Mouse (Mus musculus) urinary bladder, adult 18-20 months (tissue): ENCODE data around the gene Cab39l.
A peak's percentile ranks its signal among the peaks of the same experiment; 100 is the strongest.

Experiments used
- DNase-seq, 2 experiments: peaks; one replicate each; pipeline ENCODE4 v3.0.0; 2022; ENCODE audit warnings: low spot score in 2 of 2, mixed read lengths in 2 of 2

Gene Cab39l

DNA sequence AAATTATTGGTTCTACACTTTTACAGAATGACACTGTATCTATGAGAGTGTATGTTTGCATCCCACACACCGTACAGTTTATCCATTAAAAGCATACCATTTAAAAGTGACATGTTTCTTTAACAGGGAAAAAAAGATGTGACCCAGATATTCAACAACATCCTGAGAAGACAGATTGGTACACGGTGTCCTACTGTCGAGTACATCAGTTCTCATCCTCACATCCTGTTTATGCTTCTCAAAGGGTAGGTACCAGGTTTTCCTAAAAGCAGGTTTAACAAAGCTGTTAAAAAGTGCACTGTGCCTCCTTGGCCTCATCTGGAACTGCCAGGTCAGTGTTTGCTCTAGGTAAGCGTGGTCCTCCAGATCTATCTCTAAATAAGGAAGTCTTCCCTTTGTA lies 65.4 kb downstream of the Cab39l start:
- no peak for DNase-seq

DNA sequence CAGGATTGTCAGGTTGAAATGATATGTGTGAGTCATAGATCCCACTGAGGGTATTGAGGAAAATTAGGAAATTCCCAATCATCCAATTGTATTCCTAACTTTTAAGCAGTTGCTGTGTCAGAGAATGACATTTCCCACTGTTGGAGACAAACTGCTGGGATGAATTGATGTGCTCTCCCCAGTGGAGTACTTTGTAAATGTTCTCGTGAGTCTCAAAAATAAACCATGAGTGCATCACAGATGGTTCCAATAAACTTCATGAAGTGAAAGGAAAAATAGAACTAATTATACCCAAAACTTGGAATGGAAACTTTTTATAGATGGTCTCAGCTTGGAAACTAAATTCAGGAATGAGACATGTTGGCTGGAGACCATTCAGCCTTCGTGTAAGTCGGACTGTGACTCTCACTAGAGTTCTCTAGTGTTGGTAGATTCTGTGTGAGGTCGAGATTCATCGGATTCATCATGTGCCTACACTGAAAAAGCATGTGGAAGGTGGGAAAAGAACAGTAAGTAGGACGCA lies 73.2 kb downstream of the Cab39l start:
- no peak for DNase-seq

DNA sequence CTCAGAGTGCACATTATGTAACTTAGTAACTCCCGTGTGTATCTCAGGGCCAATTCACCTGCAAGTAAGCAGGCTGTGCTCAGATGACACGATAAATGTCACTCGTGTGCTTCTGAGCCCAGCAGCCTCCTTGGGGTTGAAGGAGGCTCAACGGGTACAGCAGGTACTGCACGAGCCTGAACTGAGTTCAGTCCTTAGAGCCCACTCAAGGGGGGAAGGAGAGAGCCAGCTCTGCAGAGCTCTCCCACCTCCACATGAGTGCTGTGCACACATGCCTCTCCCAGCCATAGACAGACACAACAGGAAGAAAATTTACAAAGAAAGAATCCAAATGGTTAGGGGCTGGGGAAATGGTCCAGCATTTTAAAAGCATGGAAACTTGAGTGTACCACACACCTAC lies 85.1 kb downstream of the Cab39l start:
- DNase-seq, result no peak

DNA sequence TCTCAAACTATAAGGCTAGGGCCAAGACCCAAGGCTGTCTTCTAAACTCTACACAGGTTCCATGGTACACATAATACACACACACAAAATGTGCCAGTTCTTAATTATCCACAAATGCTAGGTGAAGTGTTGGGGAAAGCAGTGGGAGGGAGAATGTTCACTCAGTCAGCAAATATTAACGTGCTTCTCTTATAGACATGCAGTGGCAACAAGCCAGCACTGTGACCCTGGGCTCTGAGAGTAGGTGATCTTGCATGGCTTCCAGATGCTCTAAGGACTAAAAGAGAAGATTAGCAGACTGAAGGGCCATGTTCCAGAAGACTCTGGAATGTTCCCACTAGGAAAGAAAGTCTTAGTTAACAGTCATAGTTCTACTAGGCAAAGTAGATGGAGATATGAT lies 90.0 kb downstream of the Cab39l start:
- DNase-seq, result no peak

DNA sequence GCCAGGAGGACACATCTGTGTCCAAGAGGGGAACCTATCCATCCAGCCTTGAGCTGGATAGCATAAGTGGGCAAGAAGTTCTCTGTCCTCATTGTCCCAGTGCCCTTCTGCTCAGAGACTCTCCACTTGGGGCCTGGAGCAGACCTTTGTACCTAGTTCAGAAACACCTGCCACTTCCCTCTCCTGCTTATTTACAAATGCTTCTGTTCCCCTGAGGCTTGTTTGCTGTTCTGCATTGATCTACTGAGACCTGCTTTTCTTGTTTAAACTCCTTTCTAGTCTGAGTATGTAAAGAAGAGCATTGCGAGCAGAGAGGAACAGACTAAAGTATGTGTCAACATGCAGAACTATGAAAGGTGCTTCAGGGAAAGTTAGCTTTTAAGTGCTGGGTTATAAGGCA lies 92.2 kb downstream of the Cab39l start:
- DNase-seq, result no peak

DNA sequence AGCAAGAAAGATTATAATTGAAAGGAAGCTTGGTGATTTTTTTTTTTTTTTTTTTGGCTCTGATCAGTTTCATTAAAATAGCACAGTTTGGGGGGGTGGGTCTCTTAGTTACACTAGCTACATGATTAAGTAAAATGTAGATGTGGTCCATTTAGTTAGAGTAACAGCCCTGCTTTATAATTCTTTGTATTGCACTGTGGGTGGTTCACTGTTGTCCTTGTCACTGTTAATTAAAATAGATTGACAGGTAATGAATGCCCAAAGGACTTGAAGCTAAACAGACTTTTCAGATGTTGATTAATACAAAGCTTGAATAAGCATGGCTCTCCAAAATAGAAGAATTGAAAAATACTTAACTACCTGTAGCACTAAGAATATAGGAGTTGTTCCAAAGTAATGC lies 93.1 kb downstream of the Cab39l start:
- no peak for DNase-seq

DNA sequence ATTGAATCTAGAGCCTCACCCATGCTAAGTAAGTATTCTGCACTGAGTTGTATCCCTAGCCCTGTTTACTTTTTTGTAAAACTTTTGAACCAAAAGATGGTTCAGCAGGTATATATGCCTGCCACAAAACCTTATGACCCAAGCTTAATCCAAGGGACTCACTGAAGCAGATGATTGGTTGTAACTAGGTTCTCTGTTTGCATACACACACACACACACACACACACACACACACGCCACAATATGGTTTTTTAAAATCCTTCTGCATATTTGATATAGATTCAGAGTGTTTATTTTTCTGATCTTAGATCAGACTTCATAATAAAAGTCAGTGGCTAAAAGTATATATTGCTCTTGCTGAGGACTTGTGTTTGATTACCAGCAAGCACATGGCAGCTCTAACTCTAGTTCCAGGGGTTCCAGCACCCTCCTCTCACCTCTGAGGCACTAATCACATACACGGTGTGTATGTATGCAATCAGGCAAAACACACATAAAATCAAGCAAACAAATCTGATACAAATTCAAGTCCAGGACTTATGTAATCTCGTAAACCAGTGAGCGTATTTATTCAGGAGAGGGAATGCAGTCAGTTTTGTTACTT lies 97.2 kb downstream of the Cab39l start:
- no peak for DNase-seq

DNA sequence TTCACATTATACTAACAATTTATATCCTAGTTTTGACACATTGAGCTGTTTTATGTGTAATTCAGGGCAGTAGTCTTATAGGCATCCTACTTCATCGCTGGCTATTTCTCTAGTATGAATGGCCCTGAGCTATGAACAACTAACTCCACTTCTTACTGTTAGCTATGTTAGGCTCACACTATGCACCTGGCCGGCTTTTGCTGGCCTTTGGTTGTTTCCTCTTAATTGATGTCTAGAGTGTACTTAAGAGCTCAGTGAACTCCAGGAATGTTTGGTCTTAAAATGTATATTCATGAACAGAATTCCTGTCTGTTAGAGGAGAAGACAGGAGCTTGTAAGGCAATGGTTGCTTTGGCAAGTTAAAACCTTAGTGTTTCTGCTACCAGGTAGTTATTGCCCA lies 99.5 kb downstream of the Cab39l start:
- DNase-seq, result no peak

DNA sequence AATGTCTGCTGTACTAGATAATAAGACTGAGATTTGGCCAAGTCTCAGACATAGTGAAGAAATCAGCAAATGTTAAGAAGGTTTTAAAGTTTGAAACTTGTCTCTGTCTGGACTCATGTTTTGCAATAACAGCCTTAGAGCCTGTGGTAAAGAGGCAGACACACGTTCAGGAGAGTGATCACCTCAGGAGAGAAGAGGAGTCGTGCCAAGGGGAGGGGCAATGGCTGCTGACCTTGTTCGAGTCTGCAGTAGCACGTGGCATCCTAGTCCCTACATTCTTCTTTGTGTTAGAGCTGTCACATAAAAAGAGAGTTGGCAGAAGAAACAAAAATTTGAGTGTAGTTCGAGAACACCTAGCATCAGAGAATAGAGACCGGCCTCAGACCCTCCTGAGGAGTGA lies 100.0 kb downstream of the Cab39l start:
- DNase-seq, result no peak

DNA sequence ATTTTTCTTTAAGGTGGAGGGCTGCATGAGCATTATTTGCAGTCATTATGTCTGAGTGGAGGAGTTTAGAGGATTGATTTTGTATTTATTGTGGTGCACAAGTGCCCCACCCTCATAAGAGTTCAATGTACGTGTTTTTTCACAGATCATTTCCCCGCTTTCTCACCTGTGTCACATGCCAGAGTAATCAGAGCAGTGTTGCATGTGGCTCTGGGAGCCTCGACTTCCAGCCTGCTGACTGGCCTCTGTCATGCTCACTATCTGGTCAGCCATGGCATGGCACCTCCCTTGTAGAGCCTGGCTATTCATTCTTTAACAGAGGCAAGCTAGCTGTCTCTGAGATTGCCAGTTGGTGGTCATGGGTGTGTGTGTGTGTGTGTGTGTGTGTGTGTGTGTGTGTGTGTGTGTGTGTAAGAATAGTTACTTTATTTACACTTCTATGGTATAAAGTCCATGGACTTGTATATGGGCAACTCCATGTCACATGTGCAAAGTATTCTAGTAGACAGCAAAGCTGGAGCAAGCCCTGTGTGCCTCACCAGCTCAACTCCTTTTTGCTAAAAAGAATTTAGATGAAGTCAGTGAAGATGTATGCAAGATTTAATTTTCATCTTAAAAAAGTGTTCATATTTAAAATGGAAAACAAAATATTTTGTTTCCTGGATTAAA lies 102.5 kb downstream of the Cab39l start:
- DNase-seq, result no peak

DNA sequence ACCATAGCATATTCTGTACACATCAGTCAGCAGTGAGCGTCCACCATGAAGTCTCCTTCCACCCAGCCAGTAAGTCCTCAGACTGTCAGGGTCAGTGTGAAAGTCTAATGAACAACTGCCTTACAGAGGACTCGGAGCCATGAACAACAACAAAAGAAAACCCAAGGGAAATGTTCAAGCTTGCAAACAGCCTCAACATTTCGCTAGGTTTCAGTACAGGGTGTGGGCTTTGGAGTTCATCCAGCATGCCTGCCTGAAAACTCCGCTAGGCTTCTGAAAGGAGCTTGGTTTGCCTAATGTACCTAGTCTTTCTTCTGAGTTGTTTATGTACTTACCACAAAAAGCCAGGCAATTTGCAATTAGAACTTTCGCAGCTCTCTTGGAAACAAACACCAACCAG lies 103.2 kb downstream of the Cab39l start:
- DNase-seq, result no peak

DNA sequence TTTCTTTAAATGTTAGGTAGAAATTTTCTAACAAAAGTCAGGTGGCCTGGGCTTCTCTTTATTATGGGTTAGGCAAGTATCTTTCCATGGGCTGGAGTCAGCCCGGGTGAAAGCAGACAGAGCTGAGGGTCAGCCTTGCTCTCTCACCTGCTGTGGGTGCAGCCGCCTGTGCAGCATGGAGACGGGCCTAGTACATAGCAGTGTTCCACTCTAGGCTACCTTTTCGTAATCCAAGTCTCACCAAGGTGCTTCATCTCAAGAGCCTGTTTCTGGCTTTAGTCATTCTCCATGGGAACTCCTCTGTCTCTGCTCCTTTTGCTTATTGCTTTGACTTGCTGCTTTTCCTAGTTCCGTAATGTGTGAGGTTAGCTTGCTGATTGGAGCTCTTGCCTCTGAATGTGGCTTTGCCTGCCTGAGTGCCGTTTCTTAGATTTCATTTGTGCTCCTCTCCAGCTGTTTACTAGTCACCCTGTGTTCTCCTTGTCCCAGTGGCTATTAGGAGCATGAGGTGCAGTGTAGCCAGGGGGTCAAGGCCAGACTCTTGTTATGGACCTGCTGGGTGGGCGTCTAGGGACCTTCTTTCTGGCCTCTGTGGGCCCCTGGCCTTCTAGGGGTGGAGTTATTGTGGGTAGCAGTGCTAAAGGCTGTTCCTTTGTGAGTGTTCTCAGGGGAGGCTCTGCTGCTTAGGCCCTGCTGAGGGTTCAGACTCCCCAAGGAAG lies 105.5 kb downstream of the Cab39l start:
- DNase-seq, result no peak

DNA sequence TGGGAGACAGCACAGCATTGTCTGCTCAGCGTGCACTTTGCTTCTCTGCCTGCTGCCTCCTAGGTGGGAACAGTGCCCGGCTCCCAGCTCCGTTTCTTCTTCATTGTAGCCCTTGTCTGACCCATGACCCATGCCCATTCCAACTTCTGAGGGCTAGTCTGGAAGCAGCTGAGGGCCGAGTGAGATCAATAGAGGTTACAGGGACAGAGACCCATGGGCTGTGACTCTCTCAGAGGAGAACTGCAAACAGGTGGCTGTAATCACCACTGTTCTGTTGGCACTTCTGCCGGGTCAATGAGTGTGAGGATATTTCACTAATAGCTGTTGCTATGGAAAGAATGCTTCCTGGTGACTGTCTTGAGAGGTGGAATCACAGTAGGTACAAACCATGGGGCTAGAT lies 106.8 kb downstream of the Cab39l start:
- no peak for DNase-seq

DNA sequence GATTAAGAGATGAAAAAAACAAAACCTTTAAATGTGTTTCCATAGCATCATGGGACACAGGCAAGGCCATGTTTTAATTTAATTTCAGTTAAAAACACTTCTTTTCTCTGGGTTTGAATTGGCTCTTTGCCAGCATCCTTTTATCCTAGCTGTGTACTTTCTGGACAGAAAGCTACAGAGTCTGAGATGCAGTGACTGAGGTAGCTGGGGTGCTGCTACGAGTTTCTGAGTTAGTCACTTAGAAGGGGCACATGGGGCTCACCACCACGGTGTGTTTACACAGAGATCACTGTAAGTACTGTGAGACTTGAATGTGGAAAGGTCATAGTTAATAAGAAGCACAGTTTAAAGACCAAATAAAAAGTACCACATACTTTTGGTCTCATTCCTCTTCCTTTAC lies 107.8 kb downstream of the Cab39l start:
- no peak for DNase-seq

DNA sequence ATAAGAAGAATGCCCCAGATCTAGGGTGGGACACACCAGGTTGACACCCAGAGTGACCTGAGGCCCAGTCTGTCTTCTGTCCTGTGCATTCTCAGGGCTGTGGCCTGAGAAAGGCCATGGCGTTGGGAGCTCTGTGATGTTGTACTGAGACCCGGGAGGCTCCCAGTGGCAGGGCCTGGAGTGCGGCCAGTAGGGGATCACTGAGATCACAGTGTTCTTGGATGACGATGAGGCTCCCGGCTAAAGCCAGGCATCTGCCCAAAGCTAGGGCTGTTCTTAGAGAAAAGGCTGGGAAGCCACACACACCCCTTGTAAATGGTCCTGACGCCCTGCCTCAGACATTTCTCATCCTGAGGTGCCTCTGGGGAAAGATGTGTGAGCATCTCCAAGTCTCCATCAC lies 108.3 kb downstream of the Cab39l start:
- DNase-seq, result peak; percentile 16 to 69

DNA sequence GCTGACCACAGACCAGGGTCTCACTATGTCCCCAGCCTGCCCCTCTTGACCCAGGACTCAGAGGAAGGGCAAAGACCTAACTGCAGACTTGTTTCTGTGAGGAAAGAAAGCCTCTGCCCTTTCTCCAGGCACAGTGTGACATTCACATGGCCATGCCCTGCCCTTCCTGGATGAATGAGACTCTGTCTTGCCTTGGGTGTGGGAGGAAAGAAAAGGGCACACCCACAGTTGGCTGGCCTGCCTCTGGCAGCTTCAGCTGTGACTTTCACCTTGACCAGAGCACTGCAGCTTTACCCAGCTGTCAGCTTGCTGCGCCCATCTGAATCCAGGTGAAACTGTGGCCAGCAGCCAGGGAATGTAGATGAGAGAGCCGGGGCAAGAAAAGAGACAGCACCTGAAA lies 110.1 kb downstream of the Cab39l start:
- no peak for DNase-seq

DNA sequence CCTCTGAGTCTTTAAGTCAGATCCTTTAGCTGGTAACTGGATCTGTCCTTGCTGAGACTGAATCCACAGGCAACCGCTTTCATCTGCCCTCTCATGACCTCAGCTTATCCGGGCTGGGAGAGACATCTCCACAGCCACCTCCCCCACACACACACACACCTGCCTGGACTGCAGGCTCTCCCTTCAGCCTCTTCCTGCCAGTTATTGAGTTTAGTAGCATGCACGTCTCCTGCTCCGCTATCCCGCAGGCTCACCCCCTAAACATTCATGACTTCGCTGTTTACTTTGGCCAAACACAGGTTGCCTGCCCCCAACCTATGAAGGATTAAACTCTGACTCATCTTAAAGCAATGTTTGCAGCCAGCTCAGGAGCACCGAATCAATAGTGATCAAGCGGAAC lies 111.2 kb downstream of the Cab39l start:
- DNase-seq, result no peak

DNA sequence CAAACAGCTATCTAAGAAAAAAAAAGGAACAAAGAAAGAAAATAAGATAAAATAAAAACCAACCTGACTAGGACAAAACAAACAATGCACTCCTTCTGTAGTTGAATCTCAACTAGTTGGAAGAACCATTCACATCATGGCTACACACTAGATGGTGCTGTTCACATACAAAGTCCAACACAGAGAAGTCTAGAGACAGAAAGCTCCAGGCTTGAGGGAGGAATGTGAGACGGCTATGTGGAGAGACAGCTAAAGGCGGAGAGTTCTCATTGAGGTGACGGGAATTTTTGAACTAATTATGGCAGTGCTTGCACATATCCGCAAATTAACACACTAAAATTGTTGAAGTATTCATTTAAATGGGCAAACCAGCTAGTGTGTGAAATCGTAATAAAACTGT lies 113.3 kb downstream of the Cab39l start:
- no peak for DNase-seq

DNA sequence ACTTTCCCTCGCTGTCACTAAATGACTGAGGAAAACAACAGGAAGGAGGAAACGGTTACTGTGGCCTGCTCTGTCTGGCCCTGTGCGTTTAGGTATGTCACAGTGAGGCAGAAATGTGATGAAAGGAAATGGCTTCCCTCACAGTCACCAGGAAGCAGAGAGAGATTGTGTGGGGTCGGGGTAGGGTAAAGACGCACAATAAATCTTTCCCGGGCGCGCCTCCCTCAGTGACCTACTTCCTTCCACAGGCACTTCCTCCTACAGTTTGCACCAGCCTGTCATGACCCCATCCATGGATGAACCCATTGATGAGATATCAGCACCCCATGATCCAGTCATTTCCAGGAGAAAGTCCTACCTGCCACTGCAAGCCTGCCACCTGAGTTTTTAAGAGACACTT lies 114.2 kb downstream of the Cab39l start:
- DNase-seq, result no peak

DNA sequence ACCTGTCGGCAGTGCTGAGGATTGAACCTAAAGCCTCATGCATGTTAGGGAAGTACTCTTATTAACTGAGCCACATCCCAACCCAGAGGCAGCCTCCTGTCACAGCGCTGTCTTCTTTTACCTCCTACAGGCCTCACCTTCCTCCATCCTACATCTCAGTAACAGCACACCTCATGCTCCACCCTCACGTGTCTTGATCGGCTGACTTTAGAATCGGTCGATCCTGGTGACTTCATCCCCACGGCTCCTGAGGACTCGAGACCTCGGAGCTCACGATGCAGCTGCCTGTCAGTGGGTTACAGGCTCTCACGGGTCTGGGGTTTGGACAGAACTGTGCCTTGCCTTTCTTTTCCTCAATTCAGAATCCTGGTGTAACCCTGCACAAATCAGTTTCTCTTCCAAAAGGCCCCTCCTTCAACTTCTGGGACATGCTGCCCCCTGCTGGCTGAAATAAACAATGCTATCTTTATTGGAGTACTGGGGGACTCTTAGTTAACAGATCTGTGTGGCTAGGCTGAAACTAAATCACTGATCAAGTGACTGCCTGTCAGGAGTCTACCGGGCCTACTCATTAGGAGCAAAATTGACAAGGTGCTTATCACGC lies 115.3 kb downstream of the Cab39l start:
- DNase-seq, result peak; percentile 50 to 54

DNA sequence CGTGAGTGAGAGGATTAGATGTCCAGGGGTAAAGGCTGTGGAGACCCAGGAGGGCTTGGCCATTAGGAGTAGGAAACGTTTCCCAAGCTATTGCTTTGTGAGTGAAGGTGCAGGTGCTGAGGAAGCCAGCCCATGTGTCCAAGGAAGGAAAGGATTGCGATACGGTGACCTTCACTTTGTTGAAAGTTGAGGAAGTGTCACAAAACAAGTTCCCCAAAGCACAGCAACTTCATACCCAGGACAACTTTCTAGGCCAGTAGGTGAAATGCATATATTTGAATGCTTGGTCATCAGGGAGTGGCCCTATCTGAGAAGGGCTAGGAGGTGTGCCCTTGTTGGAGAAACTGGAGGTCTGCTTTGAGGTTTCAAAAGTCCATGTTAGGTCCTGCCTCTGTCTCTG lies 116.3 kb downstream of the Cab39l start:
- DNase-seq, result no peak

DNA sequence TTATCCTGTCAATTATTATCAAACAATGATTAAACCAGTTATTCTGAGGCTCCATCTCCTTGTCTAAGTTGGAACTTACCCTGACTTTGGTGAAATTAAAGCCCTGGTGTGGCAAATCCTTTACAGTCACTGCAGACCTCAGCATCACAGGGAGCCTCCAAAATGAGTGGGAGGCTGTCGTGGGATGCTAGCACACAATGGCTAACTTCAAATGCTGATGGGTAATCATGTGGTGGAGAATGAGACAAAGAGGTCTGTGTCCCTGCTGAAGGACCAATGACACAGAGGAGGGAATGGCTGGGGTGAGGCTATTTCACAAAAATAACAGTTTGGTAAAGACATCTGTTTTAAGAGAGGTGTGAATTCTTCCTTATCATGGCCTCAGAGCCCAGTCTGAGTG lies 117.1 kb downstream of the Cab39l start:
- DNase-seq, result no peak

DNA sequence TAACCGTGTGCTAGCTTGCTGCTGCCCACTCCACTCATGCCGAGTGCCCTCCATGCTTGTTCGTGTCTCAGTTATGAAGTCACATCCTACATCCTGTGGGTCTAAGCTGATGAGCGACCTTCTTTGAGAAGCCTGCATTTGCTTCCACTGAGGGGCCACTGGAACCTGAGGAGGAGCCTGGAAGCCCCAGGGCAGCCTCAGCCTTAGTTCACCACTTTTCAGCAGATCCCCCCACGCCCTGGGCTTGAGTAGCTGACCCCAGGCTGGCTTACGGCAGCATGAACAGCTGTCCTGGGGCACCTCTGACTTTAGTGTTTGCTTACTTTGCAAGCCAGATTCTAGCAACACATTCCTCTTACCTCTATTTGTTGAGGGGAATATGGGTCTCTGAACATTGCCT lies 126.0 kb downstream of the Cab39l start:
- DNase-seq, result no peak
